Mouse (Mus musculus) left cerebral cortex, adult 8-10 months (tissue): ENCODE data around the gene Lgr4. TPM values are rescaled to one million over a fixed set of nuclear protein-coding genes. Genes with fewer than 3 reads are reported as not detected.

Source experiments
- DNase-seq, 2 experiments: peaks; one replicate each; pipeline ENCODE4 v3.0.0; 2022; ENCODE audit warnings: low spot score in 2 of 2
- total RNA-seq, 4 experiments: library from RNA; stranded (reverse); gene quantifications; 2 replicates each; pipeline ENCODE4 v1.2.4; 2022

Lgr4 gene
- total RNA-seq, 4 experiments from 2014 or later = 23.0 to 26.0 (median 24.4) TPM

DNA sequence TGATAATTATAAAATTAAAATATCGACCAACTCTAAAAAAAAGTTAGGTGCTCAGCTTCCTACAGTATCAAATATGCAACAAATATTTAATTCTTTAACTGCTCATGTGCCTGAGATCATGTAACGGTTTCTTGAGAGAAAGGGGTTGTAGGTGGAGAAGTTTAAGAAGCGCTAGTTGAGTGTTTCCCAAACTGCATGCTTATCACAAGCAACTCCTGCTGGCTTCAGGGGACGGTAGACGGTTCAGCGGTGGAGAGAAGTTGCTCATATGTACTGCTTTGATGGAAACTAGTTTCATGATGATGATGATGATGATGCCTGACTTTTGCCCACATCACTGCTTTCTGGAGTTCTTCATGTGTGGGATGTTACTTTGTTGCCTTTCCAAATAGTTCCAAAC is 29.0 kb downstream of the Lgr4 start:
- no peak for DNase-seq

DNA sequence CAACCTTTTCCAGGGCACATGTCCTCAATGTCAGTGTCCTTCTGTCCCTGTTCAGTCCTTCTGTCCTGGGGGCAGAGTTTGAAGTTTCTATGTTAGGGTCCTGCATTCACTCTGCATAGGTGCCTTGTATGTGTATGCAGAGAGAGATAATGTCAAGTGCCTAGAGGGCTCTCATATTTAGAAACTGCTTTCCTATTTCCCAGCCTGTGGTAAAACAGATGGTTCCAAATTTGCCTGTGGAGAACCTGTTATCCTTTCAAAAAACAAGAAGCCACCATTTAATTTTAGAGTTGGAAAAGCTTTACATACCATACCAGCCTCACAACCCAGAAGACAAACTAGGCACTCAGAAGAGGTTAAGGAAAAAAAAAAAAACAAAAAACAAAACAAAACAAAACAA is 32.1 kb downstream of the Lgr4 start:
- no peak for DNase-seq

DNA sequence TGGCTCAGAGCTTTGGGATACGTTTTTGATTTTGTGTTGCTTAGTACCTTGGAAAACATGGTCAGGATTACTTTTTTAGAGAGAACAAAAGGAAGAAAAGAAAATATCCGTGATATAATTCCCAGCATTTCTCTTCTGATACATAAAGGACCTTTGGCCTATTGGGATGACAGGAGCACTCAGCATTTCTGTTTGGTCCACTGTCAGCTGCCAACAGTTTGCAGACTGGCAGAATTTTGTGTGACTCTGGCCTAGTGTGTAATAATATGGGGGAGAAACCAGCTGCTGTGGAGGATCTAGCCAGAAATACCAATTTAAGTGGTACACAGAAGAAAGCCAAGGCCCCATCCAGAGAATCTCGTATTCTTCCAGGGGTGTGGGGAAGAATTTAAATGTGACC is 32.9 kb downstream of the Lgr4 start:
- no peak for DNase-seq

DNA sequence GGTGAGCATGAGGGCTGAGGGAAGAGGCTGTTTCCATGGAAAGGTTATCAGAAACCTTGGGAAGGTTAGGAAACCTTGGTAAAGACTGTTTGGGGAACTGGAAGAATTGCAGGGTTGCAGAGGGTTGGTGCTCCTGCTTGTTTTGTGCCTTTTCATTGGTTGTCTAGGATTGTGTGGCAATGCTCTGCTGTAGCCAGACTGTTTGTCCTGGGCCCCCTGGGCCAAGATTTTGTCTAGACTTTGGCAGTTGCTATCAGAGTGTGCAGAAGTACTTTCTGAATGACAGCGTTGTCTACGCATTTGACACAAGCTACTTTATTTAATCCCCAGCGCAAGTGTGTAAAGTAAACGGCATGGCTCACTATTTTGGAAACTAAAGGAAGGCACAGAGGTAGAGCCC is 33.6 kb downstream of the Lgr4 start:
- DNase-seq = no peak

DNA sequence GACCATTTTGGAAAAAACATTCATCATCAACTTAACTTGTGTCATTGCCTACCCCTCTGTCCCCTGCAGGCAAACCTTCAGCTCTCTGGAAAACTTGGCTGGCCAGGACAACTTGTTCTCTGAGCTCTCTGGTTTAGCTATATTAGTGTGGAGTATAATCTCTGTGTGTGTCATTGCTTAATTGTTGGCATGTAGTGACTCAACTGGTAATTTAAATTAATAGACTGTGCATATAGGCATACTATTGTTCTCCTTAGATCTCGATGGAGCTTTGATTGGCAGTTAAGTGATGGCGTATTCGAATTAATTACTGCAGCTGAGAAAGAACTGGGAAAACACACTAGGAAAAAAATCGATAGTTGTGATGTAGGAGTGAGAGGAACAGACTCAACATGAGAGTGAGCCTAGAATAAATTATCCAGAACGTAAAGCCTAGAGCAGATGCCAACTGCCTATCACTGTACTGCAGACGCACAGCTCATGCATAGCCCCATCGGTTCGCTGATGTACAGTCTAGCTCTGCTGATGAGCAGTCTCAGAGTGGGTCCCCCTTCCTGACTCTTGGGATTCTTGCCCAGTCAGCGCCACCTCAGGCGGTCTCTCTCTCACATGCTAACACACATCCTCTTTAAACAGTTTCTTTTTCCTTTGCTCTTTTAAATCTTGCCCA is 35.7 kb downstream of the Lgr4 start:
- DNase-seq = no peak

DNA sequence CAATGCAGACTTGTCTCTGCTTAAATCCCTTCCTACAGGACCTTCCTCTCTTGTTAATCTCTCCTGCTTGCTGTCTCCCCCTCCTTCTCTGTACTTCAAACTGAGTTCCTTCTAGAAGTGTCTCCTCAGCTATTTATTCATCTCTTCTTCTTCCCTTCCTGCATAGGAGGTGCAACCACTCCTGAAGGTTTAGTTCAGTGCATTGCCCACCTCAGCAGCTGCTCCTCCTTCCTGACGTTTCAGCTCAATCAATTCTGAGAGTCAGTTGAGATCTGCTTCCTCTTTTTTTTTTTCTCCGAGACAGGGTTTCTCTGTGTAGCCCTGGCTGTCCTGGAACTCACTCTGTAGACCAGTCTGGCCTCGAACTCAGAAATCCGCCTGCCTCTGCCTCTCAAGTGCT is 36.4 kb downstream of the Lgr4 start:
- DNase-seq = no peak

DNA sequence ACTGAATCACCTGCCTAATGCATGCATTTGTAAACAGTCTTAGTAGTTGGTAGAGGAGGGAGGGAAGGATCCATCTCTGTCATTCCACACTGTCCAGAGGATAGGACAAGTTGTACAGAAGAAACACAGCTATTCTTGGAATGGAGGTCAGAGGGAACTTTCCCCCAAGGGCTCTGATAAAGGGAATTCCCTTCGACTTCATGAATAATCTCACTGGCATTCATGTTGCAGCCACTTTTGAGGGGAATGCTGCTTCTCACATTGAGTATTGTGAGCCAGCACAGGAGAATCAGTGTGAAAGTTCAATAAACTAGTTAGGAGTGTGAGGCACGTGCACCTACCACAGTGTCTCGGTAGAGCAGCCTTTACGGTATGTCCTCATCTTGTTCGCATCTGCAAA is 37.6 kb downstream of the Lgr4 start:
- no peak for DNase-seq

DNA sequence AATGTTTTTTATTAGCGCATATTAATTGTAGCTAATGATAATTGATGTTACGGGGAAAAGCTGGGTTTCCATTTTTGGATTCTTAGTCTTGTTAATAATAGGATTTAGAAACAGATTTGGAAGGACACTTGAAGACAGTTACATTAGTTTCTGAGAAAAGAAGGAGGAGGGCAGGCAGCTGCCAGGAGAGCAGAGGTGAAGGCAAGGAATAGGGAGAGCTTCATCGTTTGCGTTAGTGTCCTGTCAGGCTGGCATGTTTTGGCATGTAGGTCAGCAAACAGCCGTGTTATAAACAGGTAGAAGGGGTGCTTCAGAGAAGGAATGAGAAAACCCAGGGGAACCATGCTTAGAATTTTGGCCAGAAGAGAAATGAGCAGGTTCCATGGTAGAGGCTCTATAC is 38.5 kb downstream of the Lgr4 start:
- DNase-seq = no peak

DNA sequence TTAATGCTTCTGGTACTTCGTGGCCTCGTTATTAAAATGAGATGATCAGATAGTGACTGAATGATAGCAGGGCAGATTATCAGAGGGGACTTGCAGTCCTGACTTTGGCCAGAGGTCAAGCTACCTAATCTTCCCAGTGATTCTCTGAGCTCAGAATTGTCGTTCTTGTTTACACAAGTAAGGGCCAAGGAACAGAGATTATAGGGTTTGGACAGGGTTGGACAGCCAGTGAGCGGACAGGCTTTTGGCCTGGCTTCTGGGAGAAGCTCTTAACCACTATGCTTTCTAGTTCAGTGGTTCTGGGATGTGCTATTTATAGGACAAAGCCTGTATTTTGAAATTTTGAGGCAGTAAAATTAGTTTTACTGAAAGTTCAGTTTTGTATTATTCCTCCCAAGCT is 39.3 kb downstream of the Lgr4 start:
- DNase-seq = no peak

DNA sequence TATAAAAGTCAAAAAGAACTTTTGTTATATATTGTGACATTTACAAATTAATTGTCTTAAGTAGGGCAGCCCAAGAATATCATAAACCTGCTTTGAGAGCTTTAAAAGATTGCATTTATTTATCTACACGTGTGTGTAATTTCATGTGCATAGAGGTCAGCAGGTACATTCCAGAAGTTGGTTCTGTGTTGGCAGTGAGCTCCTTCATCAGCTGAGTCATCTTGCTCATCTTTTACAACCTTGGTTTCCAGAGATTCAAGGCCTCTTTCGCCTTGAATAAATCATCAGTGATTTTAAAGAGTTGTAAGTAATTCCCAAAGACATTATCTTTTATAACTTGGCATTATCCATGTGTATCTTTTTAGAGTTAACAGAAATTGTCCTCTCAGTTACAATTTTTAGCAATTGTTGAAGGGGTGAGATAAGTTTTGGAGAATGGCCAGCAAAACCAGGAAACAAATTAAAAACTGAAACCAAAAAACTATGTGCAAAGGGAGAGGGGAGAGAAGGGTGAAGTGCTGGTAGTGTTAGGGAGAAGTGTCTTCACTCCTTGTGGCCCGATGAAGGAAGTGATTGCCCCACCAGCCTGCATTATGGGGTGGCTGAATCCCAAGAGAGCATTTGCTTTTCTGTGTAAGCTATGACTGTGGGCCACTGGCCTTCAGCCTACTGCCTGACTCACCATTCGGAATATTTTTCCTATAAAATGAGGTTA is 41.4 kb downstream of the Lgr4 start:
- DNase-seq = no peak

DNA sequence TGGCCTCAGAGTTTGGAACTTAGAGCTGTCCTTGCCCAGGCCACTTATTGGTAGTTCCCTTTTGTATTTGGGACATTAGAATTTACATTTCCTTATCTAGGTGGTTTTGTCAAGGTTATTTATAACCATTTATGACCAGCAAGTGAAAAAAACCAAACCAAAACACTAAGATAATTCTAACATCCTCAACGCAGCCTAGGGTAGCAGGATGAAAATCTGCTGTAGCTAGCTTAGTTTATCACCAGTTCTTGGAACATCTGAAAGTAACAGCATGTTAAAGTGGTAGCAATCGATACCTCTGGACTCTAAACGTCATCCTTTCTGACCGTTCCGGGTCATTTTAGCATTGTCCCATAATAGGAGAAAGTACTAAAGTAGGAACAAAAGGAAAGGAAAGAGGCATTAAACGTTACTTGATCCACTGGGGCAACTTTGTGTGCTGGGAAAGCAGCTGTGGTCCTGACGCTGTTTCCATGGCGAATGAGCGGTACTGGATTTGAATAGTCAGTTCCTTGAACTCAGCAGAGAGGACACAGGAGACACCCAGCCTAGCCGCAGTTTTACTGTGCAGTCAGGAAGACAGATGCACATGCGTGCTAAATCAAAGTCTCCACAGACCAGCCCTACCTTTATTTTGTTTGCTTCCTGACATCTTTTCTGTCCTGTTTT is 42.1 kb downstream of the Lgr4 start:
- no peak for DNase-seq

DNA sequence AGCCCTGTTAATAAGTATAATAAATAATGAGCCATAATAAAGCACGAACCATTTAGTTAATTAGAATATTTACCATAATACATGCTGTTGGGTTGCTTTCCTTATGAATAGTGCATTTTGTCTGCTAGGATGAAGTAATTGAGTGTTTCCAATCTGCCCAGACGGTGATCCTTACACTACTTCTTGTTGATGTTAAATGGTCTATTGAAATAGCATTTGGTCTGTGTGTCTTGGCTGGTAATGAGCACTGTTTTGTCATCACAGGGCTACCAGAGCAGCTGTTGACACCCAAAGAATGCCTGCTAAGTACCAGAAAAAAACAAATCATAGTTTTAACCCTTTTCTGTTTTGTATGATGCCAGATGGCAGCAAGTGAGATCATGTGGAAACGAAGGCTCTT is 42.8 kb downstream of the Lgr4 start:
- DNase-seq = no peak

DNA sequence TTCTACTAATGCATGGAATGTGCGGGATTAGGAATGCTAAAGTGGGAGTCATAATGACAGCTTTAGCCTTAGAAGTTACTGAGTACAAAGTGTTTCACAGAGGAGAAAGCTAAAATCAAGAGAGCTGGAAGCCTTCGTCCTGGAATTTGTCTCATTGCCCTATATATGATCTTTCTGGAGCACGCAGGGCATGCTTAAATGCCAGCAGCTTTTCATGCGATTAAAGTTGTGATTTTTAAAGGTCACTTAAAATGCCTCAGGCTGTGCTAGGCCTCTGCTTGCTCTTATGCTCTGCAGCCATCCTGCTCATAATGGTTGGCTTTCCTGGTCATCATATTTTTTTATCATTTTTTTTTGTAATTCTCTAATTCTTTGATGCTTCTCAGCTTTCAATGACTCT is 43.7 kb downstream of the Lgr4 start:
- no peak for DNase-seq

DNA sequence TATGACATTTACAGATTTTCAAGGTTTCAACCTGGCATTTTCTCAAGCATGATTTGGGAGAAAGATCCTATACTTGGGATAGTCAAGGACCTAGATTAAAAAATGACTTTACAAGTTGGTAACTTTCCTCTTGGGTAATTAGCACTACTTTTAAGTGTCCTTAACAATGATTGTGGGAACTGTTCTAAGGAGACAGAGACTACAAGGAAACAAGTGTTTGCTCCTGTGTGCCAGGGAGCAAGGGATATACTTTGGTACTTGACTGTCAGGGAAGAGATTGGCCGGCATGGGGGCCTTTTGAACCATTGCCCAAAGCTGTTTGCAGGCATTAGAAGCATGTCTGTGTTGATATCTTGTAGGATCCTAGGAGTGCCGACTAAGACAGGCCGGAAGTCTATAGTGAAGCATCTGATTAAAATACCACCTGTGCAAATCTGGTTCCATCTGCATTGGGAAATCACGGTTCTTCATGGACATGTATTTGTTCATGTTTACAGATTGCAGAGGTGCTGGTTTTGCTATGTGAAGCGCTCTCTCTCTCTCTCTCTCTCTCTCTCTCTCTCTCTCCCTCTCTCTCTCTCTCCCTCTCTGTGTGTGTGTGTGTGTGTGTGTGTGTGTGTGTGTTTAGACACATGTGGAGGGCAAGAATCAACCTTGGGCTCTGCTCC is 46.3 kb downstream of the Lgr4 start:
- no peak for DNase-seq

DNA sequence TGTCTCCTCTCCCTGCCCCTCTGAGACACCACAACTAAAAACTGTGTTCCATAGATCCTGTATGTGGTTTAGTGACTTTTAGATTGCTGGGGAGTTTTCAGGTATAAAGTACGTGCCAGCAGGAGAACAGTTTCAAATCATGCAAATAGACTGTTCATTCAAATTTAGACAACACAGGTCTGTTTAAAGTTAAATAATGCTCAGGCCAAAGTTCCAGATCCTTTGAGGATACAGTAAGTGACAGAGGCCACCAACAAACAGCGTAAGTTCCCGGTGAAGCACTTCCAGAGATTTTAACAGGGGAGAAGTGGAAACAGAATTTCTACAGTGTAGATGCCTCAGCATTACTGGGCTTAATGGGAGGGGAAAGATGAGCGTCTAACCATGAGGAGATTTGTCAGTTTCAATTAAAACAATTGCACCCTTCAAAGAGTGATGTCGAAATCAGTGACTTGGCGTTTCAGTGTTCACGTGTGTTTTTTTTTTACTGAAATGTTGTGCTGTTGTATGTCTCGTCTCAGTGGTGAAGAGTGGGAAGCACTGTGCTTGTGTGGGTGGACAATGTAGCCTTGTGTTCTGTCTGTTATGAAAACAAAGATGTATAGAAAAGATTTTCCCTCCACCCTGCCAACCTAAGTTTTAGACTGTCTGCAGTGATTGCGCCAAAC is 48.4 kb downstream of the Lgr4 start:
- DNase-seq = no peak

DNA sequence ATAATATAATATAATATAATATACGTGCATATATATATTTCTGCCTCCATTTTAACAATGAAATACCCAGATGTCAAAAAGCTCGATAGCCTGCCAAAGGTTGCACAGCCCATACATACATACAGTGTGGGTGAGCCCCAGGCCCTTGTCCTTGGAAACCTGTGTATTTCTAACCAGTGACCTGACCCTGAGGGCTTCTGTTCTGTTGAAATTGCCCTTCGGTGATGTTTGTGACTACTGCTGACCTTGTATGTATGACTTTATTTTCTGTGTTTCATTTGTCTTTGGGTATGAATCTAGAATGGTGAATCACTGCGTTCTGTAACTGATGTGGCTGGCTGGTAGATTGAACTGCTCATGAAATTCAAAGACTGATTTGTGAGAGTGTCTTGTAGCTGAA is 49.4 kb downstream of the Lgr4 start:
- no peak for DNase-seq

DNA sequence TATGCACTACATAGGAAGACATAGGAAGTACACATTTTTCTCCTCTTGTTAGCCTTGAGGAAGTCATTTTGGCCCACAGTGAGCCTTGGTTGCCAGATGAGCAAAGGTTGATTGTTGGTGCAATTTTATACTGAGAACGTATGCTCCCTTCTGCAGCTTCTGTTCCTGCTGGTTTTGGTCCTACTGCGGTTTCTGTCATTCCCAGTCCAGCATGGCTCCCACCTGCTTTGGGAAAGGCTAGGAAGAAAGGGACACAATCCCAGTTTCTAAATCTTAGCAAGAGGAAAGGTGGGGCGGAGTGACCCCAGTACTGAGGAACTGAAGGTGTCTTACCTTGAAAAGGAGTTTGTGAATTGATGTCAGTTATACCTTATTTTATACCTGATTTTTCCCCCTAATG is 51.9 kb downstream of the Lgr4 start:
- no peak for DNase-seq

DNA sequence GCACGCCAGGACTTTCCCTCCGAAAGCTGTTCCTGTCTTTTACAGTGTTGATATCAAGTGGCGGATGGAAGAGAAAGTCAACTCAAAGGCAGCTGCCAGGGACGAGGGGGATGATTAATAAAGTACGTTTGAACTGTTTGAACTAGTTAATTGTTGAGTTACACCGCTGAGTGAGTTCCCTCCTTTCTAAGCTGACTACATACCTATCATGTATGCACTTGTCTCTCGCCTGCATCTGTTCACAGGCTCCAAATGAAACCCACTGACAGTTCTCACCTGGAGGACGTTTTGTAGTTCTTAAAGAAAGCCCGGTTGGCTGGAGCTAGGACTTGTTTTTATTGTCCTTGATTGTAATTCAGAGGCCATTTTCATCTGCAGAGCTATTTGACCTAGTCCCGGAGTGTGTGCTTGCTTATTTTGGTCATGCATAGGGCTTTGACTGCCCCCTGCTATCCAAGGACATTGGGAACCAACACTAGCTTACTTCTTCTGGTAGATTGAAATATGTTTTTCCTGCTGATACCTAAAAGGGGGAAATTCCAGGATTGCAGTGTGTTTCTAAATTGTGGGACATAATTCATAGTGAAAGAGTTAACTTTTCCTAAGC is 52.6 kb downstream of the Lgr4 start:
- no peak for DNase-seq

DNA sequence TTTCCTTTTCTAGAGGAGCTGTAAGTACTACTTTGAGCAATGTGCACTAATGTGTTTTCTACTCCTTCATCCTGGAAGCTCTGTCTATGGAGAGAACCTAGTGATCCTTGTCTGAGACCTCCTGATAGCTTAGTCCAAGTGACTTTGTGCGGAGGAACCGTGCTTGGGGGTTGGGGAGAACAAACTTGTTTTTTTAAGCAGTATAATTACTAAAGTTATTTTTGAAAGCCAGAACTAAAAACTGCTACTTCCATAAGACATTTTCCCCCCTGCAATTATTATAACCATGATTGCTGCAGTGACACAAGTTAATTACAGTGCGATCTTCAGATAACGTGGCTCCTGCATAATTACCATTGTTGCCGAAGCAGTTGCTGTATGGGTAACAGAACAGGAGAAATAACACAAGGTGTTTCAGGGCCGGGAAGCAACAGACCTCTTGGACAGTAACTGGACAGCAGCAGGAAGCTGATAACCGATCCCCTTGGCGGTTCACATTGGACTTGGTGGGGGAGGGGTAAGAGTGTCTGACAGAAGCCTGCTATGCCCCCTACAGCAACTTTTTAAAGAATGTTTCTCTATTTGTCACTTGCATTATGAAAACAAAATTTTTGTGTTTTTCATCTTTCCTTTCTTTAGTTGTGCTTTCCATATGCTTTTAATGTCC is 53.4 kb downstream of the Lgr4 start:
- no peak for DNase-seq

DNA sequence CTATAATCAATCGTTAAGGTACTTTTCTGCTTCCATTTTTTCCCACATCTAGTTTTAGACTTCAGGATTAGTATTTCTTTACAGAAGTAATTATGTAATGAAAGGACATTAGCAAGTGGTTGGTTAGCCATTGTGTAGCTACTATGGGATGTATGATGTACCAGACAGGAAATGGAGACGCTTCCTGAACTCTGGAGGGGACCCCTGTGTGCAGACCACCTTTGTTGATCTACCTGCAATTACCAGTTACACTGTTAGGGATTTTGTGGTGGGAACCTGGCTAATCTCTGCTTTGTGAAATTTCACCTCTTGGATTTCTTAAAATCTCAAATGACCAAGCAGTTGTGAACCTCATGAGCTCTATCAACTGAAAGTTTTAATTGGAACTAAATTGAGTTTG is 54.9 kb downstream of the Lgr4 start:
- no peak for DNase-seq

DNA sequence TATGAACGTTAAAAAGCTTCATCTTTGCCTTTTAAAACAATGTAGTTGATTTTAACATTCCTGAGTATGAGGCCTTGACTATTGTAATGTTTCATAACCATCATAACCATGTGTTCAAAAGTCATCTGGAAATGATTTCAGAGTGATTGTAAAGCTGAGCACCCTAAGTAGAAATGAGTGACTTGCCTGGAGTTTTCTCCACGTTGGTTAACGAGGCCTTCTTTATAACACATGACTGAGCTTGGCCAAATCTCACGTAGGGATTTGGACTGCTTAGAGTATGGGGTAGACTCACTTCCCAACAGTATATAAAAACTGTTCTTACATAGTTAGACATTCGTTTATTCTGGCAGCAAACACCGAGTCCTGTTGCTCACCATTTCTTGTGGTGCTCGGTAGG is 55.5 kb downstream of the Lgr4 start:
- DNase-seq = no peak
